Mouse (Mus musculus) liver, embryonic 11.5 days (tissue): ENCODE data around the gene Afap1. TPM values are rescaled to one million over a fixed set of nuclear protein-coding genes. Genes with fewer than 3 reads are reported as not detected.

ENCODE experiments used
- ATAC-seq: fragments of 200-750 bp; cut with Nextera tagmentation; replicated peaks from 2 replicates; pipeline ENCODE4 v1.8.0; 2017; ENCODE audit warnings: moderate number of reproducible peaks, mild to moderate bottlenecking, moderate TSS enrichment, moderate library complexity; ENCODE audit not compliant: low FRiP score
- DNase-seq: peaks from one replicate; pipeline ENCODE4 v3.0.0-alpha.2; 2017; ENCODE audit warnings: low spot score
- H3K27ac ChIP-seq: fragments of 300-500 bp; sonication (generic); 2 replicates; pipeline ENCODE4 v1.5.1; 2014; ENCODE audit warnings: mild to moderate bottlenecking, low read depth, low read length, control low read depth
- H3K27me3 ChIP-seq: fragments of 300-500 bp; sonication (generic); replicated peaks from 2 replicates; pipeline ENCODE4 v1.6.1; 2014; ENCODE audit warnings: low read length, mixed read lengths; ENCODE audit not compliant: control insufficient read depth, insufficient read depth
- H3K36me3 ChIP-seq: fragments of 300-500 bp; sonication (generic); 2 replicates; pipeline ENCODE4 v1.6.1; 2014; ENCODE audit warnings: mild to moderate bottlenecking, low read length, moderate library complexity, mixed read lengths; ENCODE audit not compliant: control insufficient read depth, insufficient read depth
- H3K4me1 ChIP-seq: fragments of 300-500 bp; sonication (generic); replicated peaks from 2 replicates; pipeline ENCODE4 v1.6.1; 2014; ENCODE audit warnings: low read length, mixed read lengths; ENCODE audit not compliant: control insufficient read depth, insufficient read depth
- H3K4me2 ChIP-seq: fragments of 300-500 bp; sonication (generic); 2 replicates; pipeline ENCODE4 v1.6.1; 2014; ENCODE audit warnings: mild to moderate bottlenecking, control low read depth, moderate library complexity
- H3K4me3 ChIP-seq: fragments of 300-500 bp; sonication (generic); 2 replicates; pipeline ENCODE4 v1.5.1; 2014; ENCODE audit warnings: low read depth, low read length, control low read depth
- H3K9ac ChIP-seq: fragments of 300-500 bp; sonication (generic); 2 replicates; pipeline ENCODE4 v1.6.1; 2014; ENCODE audit warnings: low read depth, low read length, control low read depth
- H3K9me3 ChIP-seq: fragments of 300-500 bp; sonication (generic); 2 replicates; pipeline ENCODE4 v1.6.1; 2016; ENCODE audit warnings: low read length, inconsistent platforms, mixed read lengths; ENCODE audit not compliant: control insufficient read depth
- WGBS: fragments of 180-500 bp; shearing (Covaris S2); extraction: QIAGEN DNeasy Blood & Tissue Kit; methylation state at CpG from one replicate; pipeline ENCODE4 v1.1.7; 2014; 5-methylcytosine and 5-hydroxymethylcytosine counted together
- polyA plus RNA-seq: library from polyadenylated mRNA; unstranded; fragments of >200 nt; fragmentation: Nextera tagmentation; extraction: Ambion mirVana; gene quantifications from 2 replicates; pipeline ENCODE4 v1.2.1, GENCODE M21; 2014

The Afap1 gene
- polyA plus RNA-seq, 1 experiment from 2014 or later, result 6.8 TPM

DNA sequence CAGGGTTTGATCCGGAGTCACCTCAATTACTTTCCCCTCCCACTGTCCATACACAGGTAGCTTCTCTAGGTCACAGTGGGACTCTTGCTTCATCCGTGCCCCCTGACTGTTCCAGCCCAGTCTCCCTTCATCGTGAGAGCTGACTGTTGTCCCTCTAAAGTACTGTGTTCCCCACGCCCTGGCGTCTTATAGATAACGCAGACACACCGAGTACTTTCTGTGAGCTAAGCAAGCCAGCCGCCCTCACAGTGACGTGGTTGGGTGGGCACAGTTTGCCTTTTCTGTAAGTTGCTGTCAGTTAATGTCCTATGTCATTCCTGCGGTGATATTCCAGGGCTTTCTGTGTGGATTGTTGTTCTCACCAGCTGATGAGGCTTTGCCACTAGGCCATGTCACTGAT, 39.9 kb downstream of the Afap1 start:
- DNase-seq, result no peak
- no peak overlapping the region for H3K27ac ChIP-seq

GRCm38 (mm10) chr5:35935939-35936338, 42.8 kb downstream of the Afap1 start:
- WGBS, result 76% methylated on average over 7 of the region's 7 CpGs
- DNase-seq, result no peak
- no peak overlapping the region for H3K4me2 ChIP-seq
- no peak overlapping the region for H3K27ac ChIP-seq
- no peak overlapping the region for H3K4me3 ChIP-seq
- H3K27me3 ChIP-seq, result no peaks in the 10 kb centered on the region
- H3K9me3 ChIP-seq, result no peaks in the 10 kb centered on the region
- no peaks in the 10 kb centered on the region for H3K4me1 ChIP-seq
- H3K9ac ChIP-seq, result no peak overlapping the region
- no peaks in the 10 kb centered on the region for H3K36me3 ChIP-seq
- ATAC-seq, result no peak

More for the DNA sequence above, 39.9 kb downstream of the Afap1 start:
- H3K4me1 ChIP-seq, result no peaks in the 10 kb centered on the region
- 70% methylated on average over 10 of the region's 10 CpGs for WGBS
- H3K36me3 ChIP-seq, result no peaks in the 10 kb centered on the region
- no peak overlapping the region for H3K9ac ChIP-seq
- ATAC-seq, result no peak
- H3K9me3 ChIP-seq, result no peaks in the 10 kb centered on the region
- no peaks in the 10 kb centered on the region for H3K27me3 ChIP-seq
- no peak overlapping the region for H3K4me3 ChIP-seq
- H3K4me2 ChIP-seq, result no peak overlapping the region

DNA sequence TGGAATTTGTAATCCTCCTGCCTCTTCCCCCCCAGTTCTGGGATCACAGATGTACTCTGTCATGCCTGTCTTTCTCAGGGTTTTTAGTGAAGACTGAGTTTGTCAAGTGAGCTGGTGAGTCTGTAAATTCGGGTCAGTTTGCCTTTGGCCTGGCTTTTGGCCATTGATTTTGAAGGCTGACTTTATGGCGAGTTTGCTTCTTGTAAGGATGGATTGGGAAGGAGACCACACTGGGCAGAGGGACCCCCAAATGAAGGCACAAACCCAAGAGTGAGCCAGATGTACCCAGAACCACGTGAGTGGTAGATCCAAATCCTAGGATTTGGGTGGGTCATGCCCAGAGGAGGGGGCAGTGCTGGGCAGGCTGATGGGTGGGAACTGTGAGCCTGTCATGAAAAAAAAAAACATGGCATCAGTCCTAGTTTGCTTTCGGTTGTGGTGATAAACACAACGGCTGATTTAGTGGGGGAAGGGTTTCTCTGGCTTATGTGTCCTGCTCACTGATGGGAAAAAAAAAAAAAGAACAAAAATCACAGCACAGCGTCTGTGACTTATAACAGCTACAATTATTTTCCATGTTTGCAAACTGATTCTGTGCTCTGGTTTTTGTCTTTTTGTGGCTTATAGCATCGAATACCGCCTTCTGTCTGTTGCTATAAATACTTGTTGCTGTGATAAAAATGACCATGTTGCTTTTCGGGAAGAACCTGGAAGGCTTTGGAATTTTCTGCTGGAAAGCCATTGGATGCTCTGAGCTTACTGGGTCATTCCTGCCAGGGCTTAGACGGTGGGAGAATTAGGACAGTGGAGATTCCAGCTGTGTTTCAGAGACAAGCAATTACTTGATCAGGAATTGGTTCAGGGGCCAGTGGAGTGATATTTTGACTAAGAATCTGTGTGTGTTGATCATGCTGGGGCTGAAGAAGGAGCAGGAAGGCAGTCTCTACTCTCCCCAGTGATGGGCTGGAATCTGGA, 45.4 kb downstream of the Afap1 start:
- no peak for DNase-seq
- Histone ChIP-seq H3K4me3 (no peak overlapping the region), H3K27me3 (no peaks in the 10 kb centered on the region), H3K4me1 (no peaks in the 10 kb centered on the region), H3K9me3 (no peaks in the 10 kb centered on the region), H3K27ac (no peak overlapping the region), H3K4me2 (no peak overlapping the region), H3K36me3 (no peaks in the 10 kb centered on the region), H3K9ac (no peak overlapping the region)
- 66% methylated on average over 10 of the region's 10 CpGs for WGBS
- ATAC-seq, result no peak

- H3K4me1 ChIP-seq, result no peaks in the 10 kb centered on the region
- no peaks in the 10 kb centered on the region for H3K36me3 ChIP-seq
- no peak for ATAC-seq
- WGBS, result 84% methylated on average over 6 of the region's 6 CpGs
- no peak overlapping the region for H3K27ac ChIP-seq
- H3K27me3 ChIP-seq, result no peaks in the 10 kb centered on the region
- no peaks in the 10 kb centered on the region for H3K9me3 ChIP-seq
- H3K4me3 ChIP-seq, result no peak overlapping the region
- no peak overlapping the region for H3K4me2 ChIP-seq
- DNase-seq, result no peak
- H3K9ac ChIP-seq, result no peak overlapping the region
Measured at GRCm38 (mm10) chr5:35939958-35940357, 46.8 kb downstream of the Afap1 start.

- H3K27ac ChIP-seq, result no peak overlapping the region
- DNase-seq (no peak), ATAC-seq (no peak)
- H3K9me3 ChIP-seq, result no peaks in the 10 kb centered on the region
- H3K9ac ChIP-seq, result no peak overlapping the region
- 73% methylated on average over 5 of the region's 5 CpGs for WGBS
- H3K4me3 ChIP-seq, result no peak overlapping the region
- no peaks in the 10 kb centered on the region for H3K27me3 ChIP-seq
- H3K36me3 ChIP-seq, result peaks cover 2% of the 10 kb centered on the region; the same call in 1 of the 2 replicates
- no peaks in the 10 kb centered on the region; the same call in 1 of the 2 replicates for H3K4me1 ChIP-seq
- no peak overlapping the region for H3K4me2 ChIP-seq
Measured at GRCm38 (mm10) chr5:35943541-35943940, 50.4 kb downstream of the Afap1 start.

DNA sequence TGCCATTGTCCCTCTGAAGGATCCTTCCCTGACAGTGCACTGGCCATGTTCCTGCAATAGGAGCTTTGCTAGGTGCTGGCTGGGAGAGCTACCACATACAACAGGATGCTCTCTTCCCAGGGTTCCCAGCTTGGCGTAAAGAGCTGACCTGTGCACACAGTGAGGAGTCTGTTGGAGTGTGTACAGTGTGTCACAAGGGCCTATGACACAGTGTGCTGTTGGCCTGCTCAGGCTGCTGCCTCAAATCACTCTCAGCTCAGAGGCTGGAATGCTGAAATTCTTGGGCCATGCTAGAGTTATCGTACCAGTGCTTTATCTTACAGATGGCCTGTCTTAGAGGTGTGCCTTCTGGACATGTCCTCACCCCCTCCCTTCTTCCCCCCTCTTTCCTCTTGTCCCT, 53.7 kb downstream of the Afap1 start:
- Histone ChIP-seq H3K4me1 (no peaks in the 10 kb centered on the region; the same call in 1 of the 2 replicates), H3K36me3 (peaks cover 8% of the 10 kb centered on the region; the same call in 1 of the 2 replicates)

GRCm38 (mm10) chr5:35947427-35947826, 54.3 kb downstream of the Afap1 start:
- Histone ChIP-seq H3K36me3 (peaks cover 8% of the 10 kb centered on the region; the same call in 1 of the 2 replicates), H3K4me2 (no peak overlapping the region), H3K27me3 (no peaks in the 10 kb centered on the region), H3K9ac (no peak overlapping the region), H3K4me3 (no peak overlapping the region), H3K9me3 (no peaks in the 10 kb centered on the region), H3K4me1 (no peaks in the 10 kb centered on the region; the same call in 1 of the 2 replicates), H3K27ac (no peak overlapping the region)
- ATAC-seq (no peak), DNase-seq (no peak)
- 65% methylated on average over 4 of the region's 4 CpGs for WGBS

More for the DNA sequence above, 53.7 kb downstream of the Afap1 start:
- H3K4me3 ChIP-seq, result no peak overlapping the region
- H3K9me3 ChIP-seq, result no peaks in the 10 kb centered on the region
- H3K27me3 ChIP-seq, result no peaks in the 10 kb centered on the region
- H3K27ac ChIP-seq, result no peak overlapping the region
- no peak overlapping the region for H3K9ac ChIP-seq
- 77% methylated on average over 2 of the region's 2 CpGs for WGBS
- DNase-seq, result no peak
- no peak overlapping the region for H3K4me2 ChIP-seq
- no peak for ATAC-seq

DNA sequence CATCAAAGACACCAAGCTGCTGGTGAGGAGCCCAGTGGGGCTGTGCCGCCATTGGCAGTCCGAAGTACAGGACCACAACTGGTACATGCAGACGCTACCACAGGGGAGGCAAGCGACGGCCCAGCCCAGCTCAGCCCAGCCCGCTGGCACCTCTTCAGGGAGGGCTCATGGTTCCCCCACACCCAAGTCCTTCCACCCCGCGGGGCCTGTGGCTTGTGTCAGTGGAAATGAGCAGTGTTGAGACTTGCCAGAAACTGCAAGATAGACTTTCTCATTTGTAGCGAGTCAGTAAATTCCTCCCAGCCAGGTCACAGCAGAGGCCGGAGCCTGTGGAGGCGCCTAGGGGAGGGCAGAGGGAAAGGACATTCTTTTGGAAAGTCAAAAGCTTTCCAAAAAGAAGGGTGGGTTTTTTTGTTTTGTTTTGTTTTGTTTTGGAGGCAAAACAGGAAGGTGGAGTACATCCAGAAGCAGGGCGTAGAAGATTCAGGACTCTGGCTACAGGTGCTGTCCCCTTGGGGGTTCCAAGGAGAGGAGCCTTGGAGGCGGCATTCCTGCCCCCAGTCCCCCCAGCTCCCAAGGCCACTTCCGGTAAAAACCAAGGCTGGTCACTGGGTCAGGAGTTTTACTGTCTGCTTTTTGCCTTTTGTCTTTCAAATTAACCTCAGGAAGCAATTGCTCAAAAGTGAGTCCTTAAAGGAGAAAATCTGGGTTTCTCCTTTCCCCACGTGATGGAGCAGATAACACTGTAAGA, 55.3 kb downstream of the Afap1 start:
- WGBS, result 75% methylated on average over 15 of the region's 15 CpGs
- no peaks in the 10 kb centered on the region; the same call in 1 of the 2 replicates for H3K4me1 ChIP-seq
- peaks cover 8% of the 10 kb centered on the region; the same call in 1 of the 2 replicates for H3K36me3 ChIP-seq
- ATAC-seq (no peak), DNase-seq (no peak)
- H3K4me2 ChIP-seq, result no peak overlapping the region
- H3K4me3 ChIP-seq, result no peak overlapping the region
- H3K9me3 ChIP-seq, result no peaks in the 10 kb centered on the region
- H3K27ac ChIP-seq, result peak overlapping the region; percentile 32; the same call in 1 of the 2 replicates
- no peaks in the 10 kb centered on the region for H3K27me3 ChIP-seq
- no peak overlapping the region for H3K9ac ChIP-seq
